8 mouse cellular contexts compared by ENCODE assay signal in the genomic region with DNA sequence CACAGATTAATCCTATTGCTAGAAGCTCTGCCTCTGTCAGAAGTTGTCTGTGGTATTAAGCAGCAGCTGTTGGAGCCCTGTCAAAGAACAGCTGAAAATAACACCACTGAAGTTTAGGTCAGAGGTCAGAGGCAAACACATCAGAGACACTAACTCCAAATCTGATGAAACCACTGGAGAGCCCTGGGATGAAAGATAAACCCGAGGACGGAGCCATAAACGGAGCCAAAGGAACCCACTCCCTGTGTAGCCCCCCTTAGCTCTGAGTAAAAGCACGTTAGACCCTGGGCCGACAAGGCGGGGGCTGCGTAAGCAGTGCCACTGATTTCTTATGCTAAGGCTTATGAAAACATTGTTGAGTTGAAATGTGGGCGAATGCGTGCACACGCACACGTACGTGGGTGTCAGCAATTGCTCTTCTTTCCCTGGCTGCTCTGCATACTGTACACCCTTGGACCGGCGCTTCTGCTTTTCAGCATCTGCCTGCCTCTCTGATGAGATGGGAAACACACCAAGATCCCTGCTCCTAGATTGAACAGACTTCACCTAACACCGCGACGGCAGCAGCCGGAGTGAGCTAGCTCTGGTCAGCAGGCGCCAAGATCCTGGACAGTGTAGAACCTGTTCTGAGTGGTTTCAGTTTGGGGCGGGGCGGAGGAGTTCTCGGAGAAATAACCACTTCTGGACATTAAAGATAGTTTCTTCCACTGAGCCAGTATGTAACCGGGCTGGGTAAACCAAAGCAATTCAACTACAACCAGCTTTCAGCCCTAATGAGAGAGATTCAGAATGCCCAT. TPM values are rescaled to one million over a fixed set of nuclear protein-coding genes. Genes with fewer than 3 reads are reported as not detected.
A peak's percentile ranks its signal among the peaks of the same experiment; 100 is the strongest.
DNase-seq lines count a peak whose midpoint lies in the region; ATAC-seq and TF ChIP-seq lines count a peak whose summit lies in the region.

No protein-coding gene starts in this region.

- 32% methylated on average over 23 of the region's 23 CpGs for WGBS in intestine, postnatal 0 days
- 36% methylated on average over 23 of the region's 23 CpGs for WGBS in limb, embryonic 13.5 days
- 34% methylated on average over 23 of the region's 23 CpGs for WGBS in midbrain, embryonic 14.5 days

- peak overlapping the region; percentile 39 for H3K4me2 ChIP-seq in intestine, postnatal 0 days (replicated peaks; ENCODE audit: low read depth)
- peak overlapping the region; percentile 88 for H3K4me2 ChIP-seq in limb, embryonic 13.5 days (replicated peaks)
- H3K4me2 ChIP-seq in midbrain, embryonic 14.5 days (ENCODE audit: low read length), result peak overlapping the region; percentile 35

- intact Hi-C loops in gastrocnemius, postnatal 36 days (cut with DNase I), result no loop called here

- no peaks in the 10 kb centered on the region for H3K27me3 ChIP-seq in intestine, postnatal 0 days (replicated peaks; ENCODE audit: control insufficient read depth, insufficient read depth, low read length)
- H3K27me3 ChIP-seq in limb, embryonic 13.5 days, result no peaks in the 10 kb centered on the region; the same call in 1 of the 2 replicates
- H3K27me3 ChIP-seq in midbrain, embryonic 14.5 days (ENCODE audit: control insufficient read depth, insufficient read depth, low read length), result no peaks in the 10 kb centered on the region

- no peaks in the 10 kb centered on the region for H3K9me3 ChIP-seq in intestine, postnatal 0 days (ENCODE audit: control insufficient read depth)
- H3K9me3 ChIP-seq in limb, embryonic 13.5 days, result no peaks in the 10 kb centered on the region
- H3K9me3 ChIP-seq in midbrain, embryonic 14.5 days (ENCODE audit: control insufficient read depth, low read length), result no peaks in the 10 kb centered on the region

- TF ChIP-seq CTCF in intestine, postnatal 0 days (IDR thresholded peaks at IDR 0.05; ENCODE audit: low read depth), result no peak

- no peak overlapping the region for H3K27ac ChIP-seq in intestine, postnatal 0 days (ENCODE audit: low read depth, low read length)
- H3K27ac ChIP-seq in limb, embryonic 13.5 days, result peak overlapping the region; percentile 15; the same call in 1 of the 2 replicates
- H3K27ac ChIP-seq in midbrain, embryonic 14.5 days (replicated peaks; ENCODE audit: low read depth, low read length), result peak overlapping the region; percentile 15; the same call in 1 of the 2 replicates

- peak; percentile 31; the same call in 1 of the 2 replicates for ATAC-seq in intestine, postnatal 0 days
- ATAC-seq in limb, embryonic 13.5 days (ENCODE audit: low FRiP score, low read depth), result peak; percentile 64
- ATAC-seq in midbrain, embryonic 14.5 days (ENCODE audit: low FRiP score, low TSS enrichment), result peak; percentile 35; the same call in 1 of the 2 replicates
- no peak for ATAC-seq in erythroblast, adult 5-6 weeks (replicated peaks; ENCODE audit: low FRiP score, poor library complexity, severe bottlenecking)

- H3K4me3 ChIP-seq in intestine, postnatal 0 days (ENCODE audit: low read depth, low read length), result no peak overlapping the region
- peak overlapping the region; percentile 11; the same call in 1 of the 2 replicates for H3K4me3 ChIP-seq in limb, embryonic 13.5 days
- no peak overlapping the region for H3K4me3 ChIP-seq in midbrain, embryonic 14.5 days (replicated peaks; ENCODE audit: low read depth, low read length)

- H3K9ac ChIP-seq in intestine, postnatal 0 days (ENCODE audit: low read depth, low read length), result no peak overlapping the region
- no peak overlapping the region for H3K9ac ChIP-seq in limb, embryonic 13.5 days
- H3K9ac ChIP-seq in midbrain, embryonic 14.5 days (replicated peaks; ENCODE audit: low read length), result 0 out of 2 replicates have a peak overlapping the region, but pooled peaks have one; percentile 2

- H3K36me3 ChIP-seq in intestine, postnatal 0 days (ENCODE audit: control insufficient read depth, insufficient read depth), result no peaks in the 10 kb centered on the region
- H3K36me3 ChIP-seq in limb, embryonic 13.5 days, result no peaks in the 10 kb centered on the region
- H3K36me3 ChIP-seq in midbrain, embryonic 14.5 days (ENCODE audit: control insufficient read depth, insufficient read depth, low read length), result no peaks in the 10 kb centered on the region

- DNase-seq in urinary bladder, postnatal 14 days (ENCODE audit: low spot score), result peak; percentile 50
- no peak for DNase-seq in urinary bladder, postnatal 10 days (ENCODE audit: low spot score)
- peak; percentile 7 to 21 for DNase-seq in gastrocnemius, postnatal 36 days
- DNase-seq in midbrain, embryonic 14.5 days, result peak; percentile 46
- DNase-seq in adrenal gland, adult 2 months, result no peak

- H3K4me1 ChIP-seq in intestine, postnatal 0 days (replicated peaks; ENCODE audit: control insufficient read depth, insufficient read depth, low read length), result no peaks in the 10 kb centered on the region
- peaks cover 34% of the 10 kb centered on the region for H3K4me1 ChIP-seq in limb, embryonic 13.5 days
- H3K4me1 ChIP-seq in midbrain, embryonic 14.5 days (ENCODE audit: control insufficient read depth, insufficient read depth, low read length), result peaks cover 26% of the 10 kb centered on the region

RNA-seq across cellular contexts. Expression of a gene that starts 1.2 kb away (rescaled TPM):
- total RNA-seq in gastrocnemius, postnatal 36 days (2021), result 10 to 100 TPM in 1 of 2 experiments, 1 to 10 TPM in 1; 7.6 to 11.3 TPM
- 2.2 and 2.3 TPM in 2 replicates for polyA plus RNA-seq in intestine, postnatal 0 days (2015; fragmentation: Nextera tagmentation; extraction: Ambion mirVana)
- 18.4 and 19.7 TPM in 2 replicates for polyA plus RNA-seq in limb, embryonic 13.5 days (2015; fragmentation: Nextera tagmentation; extraction: Ambion mirVana)
- polyA plus RNA-seq in midbrain, embryonic 14.5 days (2014; fragmentation: Nextera tagmentation; extraction: Ambion mirVana), result 4.9 and 6.9 TPM in 2 replicates
- total RNA-seq in erythroblast, adult 5-6 weeks (2015; ENCODE audit: low replicate concordance), result 0.42 and 4.4 TPM in 2 replicates
- 2.0 and 3.5 TPM in 2 replicates for total RNA-seq in erythroblast, adult 5-6 weeks (2017; ENCODE audit: low replicate concordance)
- total RNA-seq in adrenal gland, adult 2 months (2021), result 1 to 10 TPM; 5.7 to 6.7 TPM
- polyA plus RNA-seq in adrenal gland, adult 2 months (2012; rRNA removed), result 1.0 and 1.9 TPM in 2 replicates

Comparison
In these comparisons a context has a peak if more than half of its experiments do, and no peak if none do; other contexts are left out.
1. DNase-seq: peak in urinary bladder, postnatal 14 days (single experiment), gastrocnemius, postnatal 36 days (2 of 2) and midbrain, embryonic 14.5 days (single experiment); none in urinary bladder, postnatal 10 days (single experiment) and adrenal gland, adult 2 months (single experiment).
2. H3K4me2 ChIP-seq: peak in every context shown above with its lines; median percentile 88 in limb, embryonic 13.5 days; 39 in intestine, postnatal 0 days; 35 in midbrain, embryonic 14.5 days.